Mouse (Mus musculus) ovary, postnatal 14 days (tissue): ENCODE results near the gene Slc18b1.
"Not testable (repeated sequence)": the region's sequence is repeated elsewhere in the genome, so short reads cannot be mapped to it uniquely, and the experiment has no call there.

Experiments
- DNase-seq: peaks from one replicate; pipeline ENCODE4 v3.0.0; 2022; ENCODE audit warnings: low spot score

Gene Slc18b1

GRCm38 (mm10) chr10:23796551-23797503 lies at the start of gene Slc18b1:
Gene Slc18b1 (plus strand): TSS chr10:23796986.
- DNase-seq, result peak; percentile 29

- no peak for DNase-seq
These were observed 42.6 kb upstream of the Slc18b1 start for GRCm38 (mm10) chr10:23754166-23754565.

GRCm38 (mm10) chr10:23777288-23777945 lies 19.4 kb upstream of the Slc18b1 start:
- no peak for DNase-seq

GRCm38 (mm10) chr10:23780539-23781275 lies 16.1 kb upstream of the Slc18b1 start:
- no peak for DNase-seq

- no peak for DNase-seq
These were observed 14.7 kb upstream of the Slc18b1 start for GRCm38 (mm10) chr10:23781760-23782735.

GRCm38 (mm10) chr10:23782855-23783492 lies 13.8 kb upstream of the Slc18b1 start:
- DNase-seq, result no peak

- no peak for DNase-seq
These were observed 13.3 kb upstream of the Slc18b1 start for GRCm38 (mm10) chr10:23783493-23783884.

- no peak for DNase-seq
These were observed 12.7 kb upstream of the Slc18b1 start for GRCm38 (mm10) chr10:23784121-23784520.

- not testable (repeated sequence) for DNase-seq
These were observed 11.2 kb upstream of the Slc18b1 start for GRCm38 (mm10) chr10:23785599-23785998.

- DNase-seq, result no peak
These were observed 10.7 kb upstream of the Slc18b1 start for GRCm38 (mm10) chr10:23786040-23786439.

- not testable (repeated sequence) for DNase-seq
These were observed 10.2 kb upstream of the Slc18b1 start for GRCm38 (mm10) chr10:23786631-23787038.

GRCm38 (mm10) chr10:23787062-23787821 lies 9.5 kb upstream of the Slc18b1 start, which contains the start of gene Rps12:
Gene Rps12 (minus strand): TSS chr10:23787275.
- peak; percentile 99 for DNase-seq

- no peak for DNase-seq
These were observed 8.7 kb upstream of the Slc18b1 start for GRCm38 (mm10) chr10:23788056-23788600.

GRCm38 (mm10) chr10:23795871-23796520 lies 790 bp upstream of the Slc18b1 start:
- no peak for DNase-seq

- DNase-seq, result no peak
These were observed 820 bp downstream of the Slc18b1 start for GRCm38 (mm10) chr10:23797606-23798005.

GRCm38 (mm10) chr10:23798142-23798541 lies 1.4 kb downstream of the Slc18b1 start:
- no peak for DNase-seq

- no peak for DNase-seq
These were observed 3.1 kb downstream of the Slc18b1 start for GRCm38 (mm10) chr10:23799933-23800332.

- no peak for DNase-seq
These were observed 6.1 kb downstream of the Slc18b1 start for GRCm38 (mm10) chr10:23802911-23803310.

- DNase-seq, result no peak
These were observed 7.9 kb downstream of the Slc18b1 start for GRCm38 (mm10) chr10:23804665-23805064.
